Mouse (Mus musculus) kidney, adult 2 months (tissue): ENCODE measurements around the gene Arhgap10.

Experiments
- CTCF ChIP-seq: fragments of 200-500 bp; conservative IDR thresholded peaks from 2 replicates; pipeline ENCODE4 v1.5.1; 2011; ENCODE audit warnings: low read depth, mild to moderate bottlenecking, control low read depth, low read length, moderate library complexity, mixed read lengths; ENCODE audit not compliant: insufficient read depth, insufficient read length
- POLR2A ChIP-seq: fragments of 200-500 bp; IDR thresholded peaks from one replicate; pipeline ENCODE4 v1.6.1; 2011; ENCODE audit warnings: low read depth, low read length, control low read depth

DNA sequence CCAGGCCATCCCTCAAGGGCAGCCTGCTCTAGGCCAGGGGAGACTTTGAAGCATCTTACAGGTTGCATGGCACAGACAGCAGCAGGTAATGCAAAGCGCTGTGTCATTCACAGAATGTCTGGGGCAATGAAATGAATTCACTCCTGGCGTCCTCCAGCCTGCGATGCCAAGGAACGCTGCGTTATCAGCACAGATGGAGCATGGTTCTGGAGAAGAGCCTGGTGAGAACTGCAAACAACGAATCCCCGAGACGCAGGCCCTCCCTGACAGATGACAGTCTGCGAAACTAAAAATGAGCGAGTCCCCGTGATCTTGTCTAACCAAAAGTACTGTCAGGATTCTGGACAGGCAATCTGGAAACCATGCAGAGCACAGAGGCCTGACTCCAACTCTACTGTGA lies 153.3 kb downstream of the Arhgap10 start:
- TF ChIP-seq CTCF: no peak
- no peak for TF ChIP-seq POLR2A
